9 mouse cellular contexts compared by ENCODE assay signal in genomic region chr11:40763395-40763794, GRCm38 (mm10). TPM values are rescaled to one million over a fixed set of nuclear protein-coding genes. Genes with fewer than 3 reads are reported as not detected.
DNase-seq lines count a peak whose midpoint lies in the region; ATAC-seq and TF ChIP-seq lines count a peak whose summit lies in the region.
"Had no signal": no experiment of that assay in that cellular context is flagged by ENCODE, and none has a peak within 500 bp of the region (broad histone marks: within the 10 kb centered on the region; RNA-seq: fewer than 3 reads in every experiment).

No protein-coding gene starts in this region.

- intact Hi-C loops in left cerebral cortex, adult 2 months (cut with DNase I) = no loop called here
- intact Hi-C loops in left cerebral cortex, postnatal 25 days (cut with DNase I) = loop anchor here (2.0 kb wide), 1 partner anchor 71 kb away; no protein-coding TSS in a partner anchor
- intact Hi-C loops in heart, postnatal 10 days (cut with DNase I) = no loop called here

- H3K27ac ChIP-seq in left cerebral cortex, adult 2 months = no peak overlapping the region

- DNase-seq in left cerebral cortex, adult 2 months (ENCODE audit: extremely low spot score in 1 of 2, low spot score in 2 of 2) = no peak
- no peak for DNase-seq in left cerebral cortex, postnatal 25 days (ENCODE audit: low spot score in 2 of 2)
- DNase-seq in MEL-GATA-1-ER (ENCODE audit: extremely low read depth, low read depth) = peak; percentile 15
- DNase-seq in embryo, embryonic 9.5 days (ENCODE audit: extremely low spot score) = peak; percentile 17
- DNase-seq in heart, postnatal 10 days = no peak
- DNase-seq in ovary, adult 18-20 months (ENCODE audit: low spot score) = no peak
- DNase-seq in gastrocnemius, adult 8-10 months (ENCODE audit: low spot score in 2 of 2) = no peak

- no peak overlapping the region for H3K4me3 ChIP-seq in left cerebral cortex, adult 2 months
- H3K4me3 ChIP-seq: erythroblast, embryonic 14.5 days had no signal

- peak; percentile 93 for ATAC-seq in neutrophil, adult 5-6 weeks (ENCODE audit: extremely low read depth, insufficient number of reproducible peaks, low FRiP score, poor library complexity, severe bottlenecking)

- TF ChIP-seq CTCF in left cerebral cortex, adult 2 months (IDR thresholded peaks at IDR 0.05) = peak; percentile 63

RNA-seq across cellular contexts. Expression of gene Ccng1, which starts 8.3 kb away (rescaled TPM):
- 10 to 100 TPM; 67.3 to 72.7 TPM for total RNA-seq in left cerebral cortex, adult 2 months (2021)
- 10 to 100 TPM; 60.6 to 61.2 TPM for total RNA-seq in left cerebral cortex, postnatal 25 days (2021)
- 52.9 and 55.2 TPM in 2 replicates for total RNA-seq in neutrophil, adult 5-6 weeks (2017)
- total RNA-seq in heart, postnatal 10 days (2021) = 100 to 1,000 TPM; 231 TPM
- 100 to 1,000 TPM; 680 to 812 (median 716) TPM for total RNA-seq in gastrocnemius, adult 8-10 months (2022)

RNA-seq across cellular contexts. Expression of gene Nudcd2, which starts 29.9 kb away (rescaled TPM):
- 10 to 100 TPM; 20.1 to 20.3 TPM for total RNA-seq in left cerebral cortex, adult 2 months (2021)
- total RNA-seq in left cerebral cortex, postnatal 25 days (2021) = 10 to 100 TPM; 19.5 to 20.8 TPM
- 24.1 and 25.5 TPM in 2 replicates for total RNA-seq in neutrophil, adult 5-6 weeks (2017)
- 10 to 100 TPM; 22.1 to 22.6 TPM for total RNA-seq in heart, postnatal 10 days (2021)
- 10 to 100 TPM; 13.1 to 14.5 (median 13.6) TPM for total RNA-seq in gastrocnemius, adult 8-10 months (2022)

RNA-seq across cellular contexts. Expression of gene Hmmr, which starts 30.2 kb away (rescaled TPM):
- total RNA-seq in left cerebral cortex, adult 2 months (2021) = under 1 TPM; 0.33 to 0.50 TPM
- total RNA-seq in left cerebral cortex, postnatal 25 days (2021) = under 1 TPM; 0.41 to 0.62 TPM
- total RNA-seq in neutrophil, adult 5-6 weeks (2017) = 0.25 TPM in 1 of 2 replicates, not detected in the other
- 10 to 100 TPM; 10.1 to 10.7 TPM for total RNA-seq in heart, postnatal 10 days (2021)
- total RNA-seq in gastrocnemius, adult 8-10 months (2022) = not detected

Comparison
In these comparisons a context has a peak if more than half of its experiments do, and no peak if none do; other contexts are left out.
1. DNase-seq: peak in MEL-GATA-1-ER (single experiment) and embryo, embryonic 9.5 days (single experiment); none in left cerebral cortex, adult 2 months (0 of 2), left cerebral cortex, postnatal 25 days (0 of 2), heart, postnatal 10 days (0 of 2), ovary, adult 18-20 months (single experiment) and gastrocnemius, adult 8-10 months (0 of 2).